Mouse (Mus musculus): ENCODE measurements around the gene 2210010C04Rik. TPM values are rescaled to one million over a fixed set of nuclear protein-coding genes. Genes with fewer than 3 reads are reported as not detected.
A peak's percentile ranks its signal among the peaks of the same experiment; 100 is the strongest.

2210010C04Rik gene
- polyA plus RNA-seq, 1 experiment from 2014 or later, result not detected

GRCm38 (mm10) chr6:41047961-41048360 lies 12.7 kb upstream of the 2210010C04Rik start:
- ATAC-seq (no peak), DNase-seq (no peak)
- Histone ChIP-seq H3K4me2 (ENCODE audit: low read depth, low read length) (no peak overlapping the region), H3K36me3 (replicated peaks; ENCODE audit: insufficient read depth, low read length) (no peaks in the 10 kb centered on the region), H3K4me1 (ENCODE audit: insufficient read depth) (peaks cover 4% of the 10 kb centered on the region; the same call in 1 of the 2 replicates), H3K4me3 (ENCODE audit: low read depth, low read length) (no peak overlapping the region), H3K9me3 (ENCODE audit: low read length) (no peaks in the 10 kb centered on the region), H3K9ac (replicated peaks) (no peak overlapping the region), H3K27me3 (ENCODE audit: insufficient read depth, low read length) (no peaks in the 10 kb centered on the region), H3K27ac (ENCODE audit: low read depth) (no peak overlapping the region)
- TF ChIP-seq CTCF (IDR thresholded peaks at IDR 0.05; ENCODE audit: low read depth) (no peak), EP300 (IDR thresholded peaks at IDR 0.05; ENCODE audit: low read depth) (no peak)
- 83% methylated on average over 1 of the region's 1 CpGs for WGBS (ENCODE audit: insufficient replicate concordance)

DNA sequence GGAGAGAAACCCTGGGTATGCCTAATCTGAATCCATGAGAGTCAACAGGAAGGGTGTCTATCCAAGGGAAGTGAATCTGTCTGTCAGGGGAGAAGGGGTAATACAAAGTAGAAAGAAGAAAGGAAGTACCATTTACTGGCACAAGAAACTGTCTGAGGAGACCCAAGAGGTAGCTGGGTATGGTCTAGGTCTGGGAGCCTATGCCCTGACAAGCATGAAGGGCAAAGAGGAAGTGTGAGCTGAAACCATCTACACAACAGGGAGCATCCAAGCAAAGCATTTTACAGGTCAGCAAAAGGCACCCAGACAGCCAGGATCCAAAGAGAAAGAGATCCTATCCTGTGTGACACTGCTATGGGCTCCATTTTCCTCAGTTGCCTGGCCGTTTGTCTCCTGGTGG lies 11.9 kb upstream of the 2210010C04Rik start:
- ATAC-seq, result no peak
- no peak overlapping the region for H3K9ac ChIP-seq (replicated peaks)
- peaks cover 4% of the 10 kb centered on the region; the same call in 1 of the 2 replicates for H3K4me1 ChIP-seq (ENCODE audit: insufficient read depth)
- 76% methylated on average over 1 of the region's 1 CpGs for WGBS (ENCODE audit: insufficient replicate concordance)
- H3K9me3 ChIP-seq (ENCODE audit: low read length), result no peaks in the 10 kb centered on the region
- no peak overlapping the region for H3K4me3 ChIP-seq (ENCODE audit: low read depth, low read length)
- H3K4me2 ChIP-seq (ENCODE audit: low read depth, low read length), result no peak overlapping the region
- no peak overlapping the region for H3K27ac ChIP-seq (ENCODE audit: low read depth)
- H3K27me3 ChIP-seq (ENCODE audit: insufficient read depth, low read length), result no peaks in the 10 kb centered on the region
- H3K36me3 ChIP-seq (replicated peaks; ENCODE audit: insufficient read depth, low read length), result no peaks in the 10 kb centered on the region
- no peak for DNase-seq
- TF ChIP-seq EP300 (IDR thresholded peaks at IDR 0.05; ENCODE audit: low read depth), result no peak

GRCm38 (mm10) chr6:41046553-41046952 lies 11.2 kb upstream of the 2210010C04Rik start:
- WGBS (ENCODE audit: insufficient replicate concordance), result 44% methylated on average over 2 of the region's 2 CpGs
- Histone ChIP-seq H3K4me2 (ENCODE audit: low read depth, low read length) (no peak overlapping the region), H3K9me3 (ENCODE audit: low read length) (no peaks in the 10 kb centered on the region)

DNA sequence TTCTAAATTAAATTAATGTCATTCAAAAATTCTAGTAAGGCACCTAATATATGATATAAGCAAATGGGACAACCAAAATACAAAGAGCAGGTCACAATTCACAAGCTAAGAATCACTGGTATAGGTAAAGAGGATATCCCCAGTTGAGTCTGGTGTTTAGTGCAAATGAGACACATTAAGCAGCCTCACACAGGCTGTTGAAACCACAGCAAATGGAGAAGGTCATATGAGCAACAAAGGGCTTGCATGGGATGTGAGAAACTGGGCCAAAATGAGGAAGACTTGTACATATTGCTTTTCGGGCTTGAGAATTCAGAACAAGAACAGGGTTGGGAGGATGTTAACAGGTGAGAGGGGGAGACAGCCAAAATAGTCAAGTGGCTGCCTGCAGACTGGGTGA lies 9.4 kb upstream of the 2210010C04Rik start:
- 42% methylated on average over 1 of the region's 1 CpGs for WGBS (ENCODE audit: insufficient replicate concordance)
- ATAC-seq, result 0 out of 2 replicates have a peak, but pooled peaks have one; percentile 41
- H3K27ac ChIP-seq (ENCODE audit: low read depth), result no peak overlapping the region

More at GRCm38 (mm10) chr6:41046553-41046952, 11.2 kb upstream of the 2210010C04Rik start:
- peaks cover 4% of the 10 kb centered on the region; the same call in 1 of the 2 replicates for H3K4me1 ChIP-seq (ENCODE audit: insufficient read depth)
- DNase-seq (no peak), ATAC-seq (no peak)
- H3K9ac ChIP-seq (replicated peaks), result no peak overlapping the region
- no peak overlapping the region for H3K27ac ChIP-seq (ENCODE audit: low read depth)
- no peaks in the 10 kb centered on the region for H3K36me3 ChIP-seq (replicated peaks; ENCODE audit: insufficient read depth, low read length)
- H3K4me3 ChIP-seq (ENCODE audit: low read depth, low read length), result no peak overlapping the region
- peak; percentile 70 for TF ChIP-seq CTCF (IDR thresholded peaks at IDR 0.05; ENCODE audit: low read depth)
- no peak for TF ChIP-seq EP300 (IDR thresholded peaks at IDR 0.05; ENCODE audit: low read depth)
- no peaks in the 10 kb centered on the region for H3K27me3 ChIP-seq (ENCODE audit: insufficient read depth, low read length)

DNA sequence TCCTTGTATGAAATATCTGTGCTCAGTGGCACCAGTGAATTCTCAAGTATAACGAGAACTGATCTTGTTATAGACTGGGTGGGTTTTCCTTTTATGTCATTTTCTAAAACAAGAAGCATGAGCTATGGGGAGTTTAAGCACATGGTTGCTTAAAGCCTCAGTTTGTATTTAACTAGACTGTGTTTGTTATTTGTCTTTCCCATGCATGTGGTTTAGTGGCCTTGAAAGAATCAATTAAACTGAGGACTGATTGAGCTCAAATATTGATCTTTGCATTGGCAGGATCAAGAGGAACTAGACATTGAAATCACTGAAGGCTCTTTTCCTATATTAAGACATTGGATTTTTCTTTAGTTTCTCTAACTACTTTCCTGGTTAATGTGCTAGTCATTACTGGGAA lies 9.0 kb upstream of the 2210010C04Rik start:
- TF ChIP-seq CTCF (IDR thresholded peaks at IDR 0.05; ENCODE audit: low read depth) (no peak), EP300 (IDR thresholded peaks at IDR 0.05; ENCODE audit: low read depth) (no peak)
- Histone ChIP-seq H3K4me3 (ENCODE audit: low read depth, low read length) (no peak overlapping the region), H3K4me1 (ENCODE audit: insufficient read depth) (peaks cover 4% of the 10 kb centered on the region; the same call in 1 of the 2 replicates), H3K9me3 (ENCODE audit: low read length) (no peaks in the 10 kb centered on the region), H3K36me3 (replicated peaks; ENCODE audit: insufficient read depth, low read length) (no peaks in the 10 kb centered on the region), H3K27ac (ENCODE audit: low read depth) (no peak overlapping the region), H3K27me3 (ENCODE audit: insufficient read depth, low read length) (no peaks in the 10 kb centered on the region), H3K4me2 (ENCODE audit: low read depth, low read length) (no peak overlapping the region), H3K9ac (replicated peaks) (no peak overlapping the region)
- DNase-seq (no peak), ATAC-seq (peak; percentile 83)
- WGBS (ENCODE audit: insufficient replicate concordance), result 47% methylated on average over 1 of the region's 1 CpGs

More for the DNA sequence above, 9.4 kb upstream of the 2210010C04Rik start:
- Histone ChIP-seq H3K27me3 (ENCODE audit: insufficient read depth, low read length) (no peaks in the 10 kb centered on the region), H3K9me3 (ENCODE audit: low read length) (no peaks in the 10 kb centered on the region), H3K4me2 (ENCODE audit: low read depth, low read length) (no peak overlapping the region), H3K36me3 (replicated peaks; ENCODE audit: insufficient read depth, low read length) (no peaks in the 10 kb centered on the region), H3K4me1 (ENCODE audit: insufficient read depth) (peaks cover 4% of the 10 kb centered on the region; the same call in 1 of the 2 replicates), H3K4me3 (ENCODE audit: low read depth, low read length) (no peak overlapping the region), H3K9ac (replicated peaks) (no peak overlapping the region)
- no peak for DNase-seq
- TF ChIP-seq EP300 (IDR thresholded peaks at IDR 0.05; ENCODE audit: low read depth), result no peak
- TF ChIP-seq CTCF (IDR thresholded peaks at IDR 0.05; ENCODE audit: low read depth), result no peak

DNA sequence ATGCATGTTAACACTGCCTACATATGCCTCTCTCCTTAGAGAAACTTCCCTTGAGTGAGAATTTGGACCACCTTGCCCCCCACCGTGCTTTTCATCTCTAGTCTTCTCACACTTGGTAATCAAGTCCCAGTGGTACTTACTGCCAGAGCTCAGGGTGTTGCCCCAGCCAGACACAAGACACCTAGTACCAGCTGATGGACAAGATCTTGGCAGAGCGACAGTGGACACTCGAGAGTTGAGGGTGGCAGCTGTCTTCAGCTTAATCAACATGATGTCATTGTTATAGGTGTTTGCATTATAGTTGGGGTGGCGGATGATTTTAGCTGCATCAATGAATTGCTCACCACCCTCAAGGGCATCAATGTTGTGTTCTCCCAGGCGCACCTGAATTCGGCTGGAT lies 2.5 kb downstream of the 2210010C04Rik start:
- Histone ChIP-seq H3K27ac (ENCODE audit: low read depth) (no peak overlapping the region), H3K4me1 (ENCODE audit: insufficient read depth) (no peaks in the 10 kb centered on the region), H3K36me3 (replicated peaks; ENCODE audit: insufficient read depth, low read length) (no peaks in the 10 kb centered on the region), H3K9me3 (ENCODE audit: low read length) (no peaks in the 10 kb centered on the region), H3K4me2 (ENCODE audit: low read depth, low read length) (no peak overlapping the region), H3K4me3 (ENCODE audit: low read depth, low read length) (no peak overlapping the region), H3K9ac (replicated peaks) (no peak overlapping the region), H3K27me3 (ENCODE audit: insufficient read depth, low read length) (no peaks in the 10 kb centered on the region)
- TF ChIP-seq CTCF (IDR thresholded peaks at IDR 0.05; ENCODE audit: low read depth) (no peak), EP300 (IDR thresholded peaks at IDR 0.05; ENCODE audit: low read depth) (no peak)
- no peak for DNase-seq
- 77% methylated on average over 6 of the region's 6 CpGs for WGBS (ENCODE audit: insufficient replicate concordance)
- no peak for ATAC-seq

DNA sequence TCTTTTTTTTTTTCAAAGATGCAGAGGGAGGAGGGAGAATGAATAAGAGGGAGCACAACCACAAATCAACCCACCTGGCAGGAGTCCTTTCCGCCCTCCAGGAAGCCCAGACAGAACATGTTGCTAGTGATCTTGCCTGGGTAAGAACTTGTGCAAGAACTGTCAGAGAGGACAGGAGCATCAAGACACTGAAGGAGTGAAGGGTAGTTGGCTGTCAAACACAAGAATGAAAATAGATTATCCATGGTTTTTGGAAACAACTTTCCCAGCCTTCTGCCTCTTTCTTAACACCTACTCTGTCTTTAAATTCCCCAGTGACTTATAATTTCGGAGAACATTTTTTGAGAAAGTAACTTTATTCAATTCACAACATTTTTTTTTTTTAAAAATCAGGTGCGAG lies 3.1 kb downstream of the 2210010C04Rik start:
- DNase-seq (no peak), ATAC-seq (no peak)
- Histone ChIP-seq H3K9ac (replicated peaks) (no peak overlapping the region), H3K4me2 (ENCODE audit: low read depth, low read length) (no peak overlapping the region), H3K27ac (ENCODE audit: low read depth) (no peak overlapping the region), H3K4me1 (ENCODE audit: insufficient read depth) (peaks cover 1% of the 10 kb centered on the region; the same call in 1 of the 2 replicates), H3K27me3 (ENCODE audit: insufficient read depth, low read length) (no peaks in the 10 kb centered on the region), H3K4me3 (ENCODE audit: low read depth, low read length) (no peak overlapping the region), H3K36me3 (replicated peaks; ENCODE audit: insufficient read depth, low read length) (no peaks in the 10 kb centered on the region), H3K9me3 (ENCODE audit: low read length) (no peaks in the 10 kb centered on the region)
- no peak for TF ChIP-seq CTCF (IDR thresholded peaks at IDR 0.05; ENCODE audit: low read depth)
- no peak for TF ChIP-seq EP300 (IDR thresholded peaks at IDR 0.05; ENCODE audit: low read depth)
- WGBS (ENCODE audit: insufficient replicate concordance), result 65% methylated on average over 3 of the region's 3 CpGs
